Mouse (Mus musculus) myocyte (in vitro differentiated cells): Measurements from ENCODE around the gene Cypt4. TPM values are rescaled to one million over a fixed set of nuclear protein-coding genes. Genes with fewer than 3 reads are reported as not detected.
"Not testable (repeated sequence)": the region's sequence is repeated elsewhere in the genome, so short reads cannot be mapped to it uniquely, and the experiment has no call there.

ENCODE experiments used
- H3K27me3 ChIP-seq: one replicate; pipeline ENCODE4 v1.6.1; 2011; ENCODE audit not compliant: control insufficient read depth, insufficient read depth, insufficient read length
- H3K36me3 ChIP-seq: one replicate; pipeline ENCODE4 v1.6.1; 2011; ENCODE audit not compliant: control insufficient read depth, insufficient read depth
- H3K4me2 ChIP-seq: one replicate; pipeline ENCODE4 v1.6.1; 2011; ENCODE audit warnings: low read depth, control low read depth
- H3K4me3 ChIP-seq: one replicate; pipeline ENCODE4 v1.5.1; 2011; ENCODE audit warnings: mild to moderate bottlenecking, control low read depth, moderate library complexity
- H3K79me2 ChIP-seq: one replicate; pipeline ENCODE4 v1.6.1; 2011; ENCODE audit not compliant: control insufficient read depth, insufficient read depth
- H3ac ChIP-seq: one replicate; pipeline ENCODE4 v1.6.1; 2011; ENCODE audit not compliant: control insufficient read depth, insufficient read length
- CEBPB ChIP-seq: IDR thresholded peaks from 2 replicates; pipeline ENCODE4 v1.6.1; 2011; ENCODE audit warnings: mild to moderate bottlenecking, moderate library complexity; ENCODE audit not compliant: poor library complexity, insufficient read depth, severe bottlenecking
- E2F4 ChIP-seq: IDR thresholded peaks from one replicate; pipeline ENCODE4 v1.6.1; 2011; ENCODE audit warnings: mild to moderate bottlenecking, control low read depth, moderate library complexity; ENCODE audit not compliant: insufficient read depth
- MAX ChIP-seq: IDR thresholded peaks from one replicate; pipeline ENCODE4 v1.6.1; 2011; ENCODE audit warnings: low read depth, mild to moderate bottlenecking, control low read depth
- MYOD1 ChIP-seq, 3 experiments: IDR thresholded peaks; one replicate each; pipeline ENCODE4 v1.6.1; 2011; ENCODE audit warnings: control low read depth in 2 of 3, low read depth in 2 of 3, mild to moderate bottlenecking in 2 of 3, moderate library complexity in 1 of 3; ENCODE audit not compliant: insufficient read length in 2 of 3, control insufficient read depth in 1 of 3
- MYOG ChIP-seq, 3 experiments: IDR thresholded peaks; one replicate each; pipeline ENCODE4 v1.6.1; 2011; ENCODE audit warnings: control low read depth in 2 of 3, low read depth in 2 of 3, mild to moderate bottlenecking in 2 of 3; ENCODE audit not compliant: insufficient read length in 2 of 3, control insufficient read depth in 1 of 3, insufficient read depth in 1 of 3
- POLR2A ChIP-seq: IDR thresholded peaks from one replicate; pipeline ENCODE4 v1.6.1; 2011; ENCODE audit warnings: low read depth, mild to moderate bottlenecking, control low read depth, moderate library complexity; ENCODE audit not compliant: insufficient read length
- POLR2AphosphoS2 ChIP-seq: IDR thresholded peaks from one replicate; pipeline ENCODE4 v1.6.1; 2011; ENCODE audit warnings: low read depth, control low read depth; ENCODE audit not compliant: insufficient read length
- REST ChIP-seq: IDR thresholded peaks from one replicate; pipeline ENCODE4 v1.6.1; 2011; ENCODE audit warnings: mild to moderate bottlenecking, control low read depth, moderate library complexity; ENCODE audit not compliant: insufficient read depth, insufficient read length
- SRF ChIP-seq: IDR thresholded peaks from one replicate; pipeline ENCODE4 v1.6.1; 2011; ENCODE audit warnings: low read depth; ENCODE audit not compliant: control insufficient read depth, insufficient read length
- TCF12 ChIP-seq: IDR thresholded peaks from one replicate; pipeline ENCODE4 v1.6.1; 2011; ENCODE audit warnings: mild to moderate bottlenecking, control low read depth; ENCODE audit not compliant: poor library complexity, insufficient read depth, severe bottlenecking
- TCF3 ChIP-seq: IDR thresholded peaks from one replicate; pipeline ENCODE4 v1.6.1; 2011; ENCODE audit warnings: low read depth, control low read depth; ENCODE audit not compliant: insufficient read length
- USF1 ChIP-seq: IDR thresholded peaks from one replicate; pipeline ENCODE4 v1.6.1; 2011; ENCODE audit warnings: low read depth, mild to moderate bottlenecking, control low read depth, moderate library complexity
- polyA plus RNA-seq: library from polyadenylated mRNA; unstranded; fragments of >200 nt; fragmentation: generic; extraction: Trizol; gene quantifications from one replicate; pipeline ENCODE4 v1.2.1, GENCODE M21; 2012; ENCODE audit warnings: missing spikeins

Gene Cypt4
- polyA plus RNA-seq, result not detected

DNA sequence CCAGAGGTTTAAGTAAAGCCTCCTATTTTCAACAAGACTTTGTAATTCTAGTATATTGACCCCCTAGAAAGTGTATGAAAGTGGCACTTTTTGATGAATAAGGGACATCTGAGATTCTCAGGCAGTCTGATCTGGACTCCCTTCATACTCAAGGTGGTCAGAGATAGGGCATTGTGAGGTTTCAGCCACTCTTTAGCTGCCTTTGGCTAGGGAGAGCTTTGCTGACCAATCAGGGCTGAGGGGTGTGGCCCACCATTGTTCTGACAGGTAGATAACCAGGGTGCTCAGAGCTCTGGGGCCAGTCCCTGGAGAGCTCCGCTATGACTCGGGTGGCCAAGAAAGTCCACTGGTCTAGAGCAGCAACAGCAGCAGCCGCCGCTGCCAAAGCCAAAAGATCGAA lies at the start of gene Cypt4:
Gene Cypt4 (plus strand): TSS at position 301 of the 400 bp plus-strand sequence.
- Histone ChIP-seq H3K36me3 (no peaks in the 10 kb centered on the region), H3K4me2 (no peak within 1 kb of the TSS), H3K27me3 (no peaks in the 10 kb centered on the region), H3K4me3 (no peak within 1 kb of the TSS), H3K79me2 (no peaks in the 10 kb centered on the region), H3ac (no peak within 1 kb of the TSS)
- TF ChIP-seq SRF (no peak), CEBPB (no peak), E2F4 (no peak), TCF3 (no peak), MYOG (IDR thresholded peaks at IDR 0.05; ENCODE audit: control insufficient read depth in 1 of 3, insufficient read depth in 1 of 3, insufficient read length in 2 of 3, low read depth in 2 of 3) (no peak), TCF12 (no peak), USF1 (no peak), MYOD1 (IDR thresholded peaks at IDR 0.05; ENCODE audit: control insufficient read depth in 1 of 3, insufficient read length in 2 of 3, low read depth in 2 of 3) (no peak), REST (no peak), MAX (no peak), POLR2AphosphoS2 (no peak), POLR2A (no peak)

DNA sequence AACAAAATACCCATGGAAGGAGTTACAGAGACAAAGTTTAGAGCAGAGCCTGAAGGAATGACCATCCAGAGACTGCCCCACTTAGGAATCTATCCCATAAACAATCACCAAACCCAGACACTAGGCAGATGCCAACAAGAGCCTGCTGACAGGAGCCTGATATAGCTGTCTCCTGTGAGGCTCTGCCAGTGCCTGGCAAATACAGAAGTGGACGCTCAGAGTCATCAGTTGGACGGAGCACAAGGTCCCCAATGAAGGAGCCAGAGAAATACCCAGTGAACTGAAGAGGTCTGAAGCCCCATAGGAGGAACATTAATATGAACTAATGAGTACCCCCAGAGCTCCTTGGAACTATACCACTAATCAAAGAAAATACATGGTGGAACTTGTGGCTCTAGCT lies 12.3 kb downstream of the Cypt4 start:
- H3K27me3 ChIP-seq, H3K36me3 ChIP-seq, H3K79me2 ChIP-seq, H3K4me2 ChIP-seq, H3K4me3 ChIP-seq, H3ac ChIP-seq: not testable (repeated sequence)

Other genes with a start within 250 kb of the Cypt4 start
- 17.3 TPM for gene Dpy19l1, start 122.1 kb upstream of the Cypt4 start, polyA plus RNA-seq
- gene Dpy19l2, start 71.1 kb downstream of the Cypt4 start, polyA plus RNA-seq, result not detected
- not detected for gene Tbx20, start 149.1 kb downstream of the Cypt4 start, polyA plus RNA-seq